Mouse (Mus musculus): ENCODE results near the gene Ccdc190. TPM values are rescaled to one million over a fixed set of nuclear protein-coding genes. Genes with fewer than 3 reads are reported as not detected.

Ccdc190 gene
- polyA plus RNA-seq, 1 experiment from 2014 or later: not detected

DNA sequence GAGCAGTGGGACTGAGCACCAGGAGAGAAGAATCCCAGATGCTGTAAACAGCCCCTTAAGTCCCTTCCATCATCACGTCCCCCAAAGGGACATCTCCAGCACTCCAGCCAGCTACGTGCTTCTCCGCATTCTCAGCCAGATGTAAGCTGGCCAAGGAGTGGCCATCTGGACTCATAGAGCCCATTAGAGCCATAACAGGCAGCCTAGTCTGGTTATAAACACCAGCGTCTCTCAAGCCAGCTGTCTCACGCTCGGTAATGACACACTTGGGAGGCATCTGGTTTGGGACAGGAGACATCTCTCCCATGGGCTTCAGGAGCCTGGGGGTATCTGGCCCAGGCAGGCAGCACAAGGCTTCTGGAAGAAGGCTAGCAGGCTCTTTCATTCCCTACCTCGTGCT, 11.8 kb upstream of the Ccdc190 start:
- 33% methylated on average over 7 of the region's 7 CpGs for WGBS
- Histone ChIP-seq H3K9me3 (no peaks in the 10 kb centered on the region), H3K4me1 (peaks cover 8% of the 10 kb centered on the region; the same call in 1 of the 2 replicates), H3K36me3 (no peaks in the 10 kb centered on the region), H3K4me3 (no peak overlapping the region), H3K27ac (peak overlapping the region; percentile 2; the same call in 1 of the 2 replicates), H3K27me3 (ENCODE audit: insufficient read depth, poor library complexity, severe bottlenecking) (peaks cover 5% of the 10 kb centered on the region)
- peak; percentile 50 for DNase-seq (ENCODE audit: low spot score)

DNA sequence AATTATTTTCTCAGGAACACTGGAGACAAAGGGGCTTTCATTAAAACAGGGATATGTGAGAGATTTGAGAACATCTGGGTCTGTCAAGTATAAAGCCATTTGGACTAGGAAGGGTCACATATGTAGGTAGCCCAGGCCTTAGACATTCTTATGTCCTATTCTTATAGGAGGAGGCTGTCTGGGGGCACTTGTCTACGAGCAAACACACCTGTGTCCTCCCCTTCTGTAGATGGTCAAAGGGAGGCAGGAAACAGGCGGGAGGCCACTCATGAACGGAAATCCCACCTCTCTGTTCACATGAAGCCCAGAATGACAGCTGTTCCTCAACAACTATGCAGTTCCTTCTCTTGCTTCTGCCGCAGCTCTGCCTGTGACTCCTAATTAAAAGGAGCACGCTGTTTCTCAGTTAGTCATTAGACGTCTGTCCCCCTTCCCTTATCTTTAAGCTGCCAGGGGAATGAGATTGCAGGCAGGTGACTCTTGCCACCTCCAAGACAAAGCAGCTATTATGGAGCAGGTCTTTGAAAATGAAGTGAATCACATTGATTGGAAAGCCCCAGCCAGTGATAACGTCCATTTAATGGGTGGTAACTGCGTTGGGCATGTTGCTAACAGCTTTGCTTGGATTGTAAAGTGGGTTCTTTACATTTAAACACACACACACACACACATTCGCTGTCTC, 11.2 kb upstream of the Ccdc190 start:
- H3K27me3 ChIP-seq (ENCODE audit: insufficient read depth, poor library complexity, severe bottlenecking): peaks cover 5% of the 10 kb centered on the region
- no peak overlapping the region for H3K27ac ChIP-seq
- WGBS: 48% methylated on average over 9 of the region's 9 CpGs
- H3K4me3 ChIP-seq: no peak overlapping the region
- H3K9me3 ChIP-seq: no peaks in the 10 kb centered on the region
- no peaks in the 10 kb centered on the region for H3K36me3 ChIP-seq
- H3K4me1 ChIP-seq: peaks cover 8% of the 10 kb centered on the region; the same call in 1 of the 2 replicates
- DNase-seq (ENCODE audit: low spot score): no peak

DNA sequence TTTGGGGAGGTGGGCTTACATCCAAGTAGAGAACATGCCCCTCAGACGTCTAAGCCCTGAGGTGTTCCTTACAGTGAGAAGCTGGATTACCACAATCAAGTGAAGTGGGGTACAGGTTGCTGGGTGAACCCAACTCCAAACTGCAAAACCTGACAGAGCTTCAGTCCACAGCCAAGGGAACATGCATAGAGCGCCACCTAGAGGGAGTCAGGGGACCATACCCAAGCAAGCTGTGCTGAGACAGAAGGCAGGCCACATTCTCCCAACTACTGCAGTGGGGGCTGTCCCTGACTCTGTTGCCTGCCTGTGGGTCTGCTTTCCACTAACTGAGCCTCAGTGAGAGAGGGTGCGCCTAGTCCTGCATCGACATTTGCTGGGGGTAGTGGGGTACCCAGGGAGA, 10.4 kb upstream of the Ccdc190 start:
- Histone ChIP-seq H3K27ac (no peak overlapping the region), H3K4me1 (peaks cover 8% of the 10 kb centered on the region; the same call in 1 of the 2 replicates), H3K36me3 (no peaks in the 10 kb centered on the region), H3K9me3 (no peaks in the 10 kb centered on the region), H3K27me3 (ENCODE audit: insufficient read depth, poor library complexity, severe bottlenecking) (peaks cover 5% of the 10 kb centered on the region), H3K4me3 (no peak overlapping the region)
- 23% methylated on average over 4 of the region's 4 CpGs for WGBS
- DNase-seq (ENCODE audit: low spot score): no peak

DNA sequence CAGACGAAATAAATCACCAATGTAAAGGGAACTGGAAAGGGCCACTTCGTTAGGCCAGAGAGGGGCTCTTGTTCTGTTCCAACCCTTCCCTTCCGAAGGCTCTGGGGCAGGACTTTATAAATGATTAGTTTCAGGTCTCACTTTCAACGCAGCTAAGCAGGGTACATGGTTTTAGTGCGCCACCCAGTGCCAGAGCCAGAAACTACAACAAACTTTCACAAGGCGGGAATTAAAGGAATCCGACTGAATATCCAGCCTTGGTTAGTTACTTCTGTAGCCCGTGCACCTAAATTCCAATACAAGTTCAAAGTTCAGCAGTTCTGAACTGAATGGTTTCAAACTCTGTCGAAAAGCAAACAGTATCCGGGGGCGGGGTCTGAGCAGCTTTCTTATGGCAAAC, 9.2 kb upstream of the Ccdc190 start:
- no peak for DNase-seq (ENCODE audit: low spot score)
- no peak overlapping the region for H3K27ac ChIP-seq
- no peaks in the 10 kb centered on the region for H3K9me3 ChIP-seq
- no peak overlapping the region for H3K4me3 ChIP-seq
- H3K36me3 ChIP-seq: no peaks in the 10 kb centered on the region
- peaks cover 8% of the 10 kb centered on the region; the same call in 1 of the 2 replicates for H3K4me1 ChIP-seq
- H3K27me3 ChIP-seq (ENCODE audit: insufficient read depth, poor library complexity, severe bottlenecking): peaks cover 5% of the 10 kb centered on the region
- 6% methylated on average over 11 of the region's 11 CpGs for WGBS

DNA sequence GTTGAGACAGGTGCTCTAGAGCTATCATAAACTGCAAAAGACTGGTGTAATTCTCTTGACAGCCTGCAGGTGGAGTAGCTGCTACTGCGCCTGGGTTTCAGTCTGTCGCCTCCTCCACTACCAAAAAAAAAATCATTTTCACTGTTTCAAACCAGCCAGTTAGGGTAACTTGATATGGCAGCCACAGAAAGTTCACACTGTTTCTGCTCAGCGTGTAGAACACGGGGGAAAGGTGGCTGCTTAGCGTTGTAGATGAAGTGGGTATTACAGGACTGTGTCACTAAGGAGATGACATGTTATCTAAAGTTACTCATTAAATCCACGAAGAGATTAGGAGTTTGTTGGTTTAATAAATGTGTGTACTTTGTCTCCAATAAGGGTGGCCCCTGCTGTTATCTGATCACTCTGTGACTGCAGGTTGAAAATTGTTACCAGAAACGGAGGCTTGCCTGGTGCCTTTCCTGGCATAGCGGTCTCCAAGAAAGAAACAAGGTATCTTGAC, 6.7 kb upstream of the Ccdc190 start:
- Histone ChIP-seq H3K9me3 (no peaks in the 10 kb centered on the region), H3K4me3 (no peak overlapping the region), H3K4me1 (peaks cover 3% of the 10 kb centered on the region; the same call in 1 of the 2 replicates), H3K27me3 (ENCODE audit: insufficient read depth, poor library complexity, severe bottlenecking) (peaks cover 5% of the 10 kb centered on the region), H3K27ac (no peak overlapping the region), H3K36me3 (no peaks in the 10 kb centered on the region)
- WGBS: 41% methylated on average over 8 of the region's 8 CpGs
- no peak for DNase-seq (ENCODE audit: low spot score)

DNA sequence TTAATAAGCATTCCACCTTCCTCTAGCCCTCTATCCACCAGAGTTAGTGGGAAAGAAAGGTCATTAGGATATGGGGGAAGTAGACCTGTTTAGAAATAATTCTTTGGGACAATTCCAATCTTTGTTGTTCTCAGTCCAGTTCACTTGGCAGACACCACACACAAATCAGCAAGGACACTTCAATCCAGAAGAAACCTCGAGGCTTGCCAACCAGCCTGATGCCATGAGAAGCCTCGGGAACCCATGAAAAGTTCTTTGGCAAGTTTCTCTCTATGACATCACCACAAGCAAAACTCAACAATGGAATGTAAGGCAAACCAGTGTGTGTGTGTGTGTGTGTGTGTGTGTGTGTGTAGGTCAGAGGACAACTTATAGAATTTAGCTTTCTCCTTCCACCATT, 3.9 kb upstream of the Ccdc190 start:
- H3K27ac ChIP-seq: no peak overlapping the region
- no peaks in the 10 kb centered on the region for H3K9me3 ChIP-seq
- H3K4me1 ChIP-seq: peaks cover 5% of the 10 kb centered on the region
- DNase-seq (ENCODE audit: low spot score): no peak
- peaks cover 5% of the 10 kb centered on the region for H3K27me3 ChIP-seq (ENCODE audit: insufficient read depth, poor library complexity, severe bottlenecking)
- no peaks in the 10 kb centered on the region for H3K36me3 ChIP-seq
- 87% methylated on average over 2 of the region's 2 CpGs for WGBS
- no peak overlapping the region for H3K4me3 ChIP-seq

DNA sequence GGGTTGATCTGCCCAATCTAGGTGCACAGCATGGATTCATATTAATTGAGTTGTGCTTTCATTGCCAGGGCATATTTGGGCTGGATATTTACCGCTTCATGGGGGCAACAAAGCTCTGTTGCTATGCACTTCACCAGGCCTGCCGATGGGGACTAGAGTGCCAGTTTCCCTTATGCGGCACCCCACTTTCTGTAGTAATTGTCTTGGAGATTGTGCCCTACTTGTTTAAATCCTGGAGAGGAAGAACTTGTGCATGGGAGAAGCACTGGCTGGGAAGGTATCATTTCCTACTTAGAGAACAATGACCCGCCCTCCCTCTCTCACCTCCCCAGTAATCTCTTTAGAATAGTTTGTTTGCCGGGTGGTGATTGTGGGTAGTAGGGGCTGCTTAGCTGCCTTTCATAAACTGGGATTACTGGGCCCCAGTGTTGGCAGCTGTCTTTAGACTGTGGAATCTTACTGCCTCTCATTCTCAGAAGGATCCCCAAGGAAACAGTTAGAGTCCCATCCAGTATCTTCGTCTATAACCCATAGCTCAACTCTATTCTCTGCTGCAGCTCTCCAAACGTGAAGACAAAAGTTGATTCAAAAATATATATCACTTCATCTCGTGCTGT, 587 bp upstream of the Ccdc190 start:
- Histone ChIP-seq H3K4me3 (no peak overlapping the region), H3K27me3 (ENCODE audit: insufficient read depth, poor library complexity, severe bottlenecking) (no peaks in the 10 kb centered on the region), H3K27ac (no peak overlapping the region), H3K4me1 (peaks cover 5% of the 10 kb centered on the region), H3K9me3 (no peaks in the 10 kb centered on the region), H3K36me3 (no peaks in the 10 kb centered on the region)
- DNase-seq (ENCODE audit: low spot score): no peak
- 65% methylated on average over 8 of the region's 8 CpGs for WGBS

DNA sequence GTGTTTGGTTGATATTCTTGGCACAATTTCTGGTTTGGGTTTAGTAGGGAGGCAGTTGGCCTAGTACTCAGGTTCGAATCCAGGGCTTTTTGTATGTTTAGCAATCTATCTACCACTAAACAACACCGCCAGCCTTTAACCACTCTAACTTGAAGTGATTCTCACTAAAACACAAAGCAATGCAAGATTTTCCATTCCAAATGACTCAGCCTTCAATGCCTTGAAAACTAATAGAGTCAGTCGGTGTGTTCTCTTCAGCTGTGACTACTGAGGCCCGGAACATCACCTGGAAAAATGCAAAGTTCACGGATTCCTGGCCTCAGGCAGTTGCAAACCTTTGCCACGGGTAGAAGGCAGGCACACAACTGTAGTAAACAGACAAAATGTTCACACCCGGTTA, 3.2 kb downstream of the Ccdc190 start:
- Histone ChIP-seq H3K27ac (no peak overlapping the region), H3K9me3 (no peaks in the 10 kb centered on the region), H3K27me3 (ENCODE audit: insufficient read depth, poor library complexity, severe bottlenecking) (no peaks in the 10 kb centered on the region), H3K4me1 (peaks cover 5% of the 10 kb centered on the region), H3K36me3 (no peaks in the 10 kb centered on the region), H3K4me3 (no peak overlapping the region)
- peak; percentile 13 for DNase-seq (ENCODE audit: low spot score)
- WGBS: 82% methylated on average over 7 of the region's 7 CpGs

DNA sequence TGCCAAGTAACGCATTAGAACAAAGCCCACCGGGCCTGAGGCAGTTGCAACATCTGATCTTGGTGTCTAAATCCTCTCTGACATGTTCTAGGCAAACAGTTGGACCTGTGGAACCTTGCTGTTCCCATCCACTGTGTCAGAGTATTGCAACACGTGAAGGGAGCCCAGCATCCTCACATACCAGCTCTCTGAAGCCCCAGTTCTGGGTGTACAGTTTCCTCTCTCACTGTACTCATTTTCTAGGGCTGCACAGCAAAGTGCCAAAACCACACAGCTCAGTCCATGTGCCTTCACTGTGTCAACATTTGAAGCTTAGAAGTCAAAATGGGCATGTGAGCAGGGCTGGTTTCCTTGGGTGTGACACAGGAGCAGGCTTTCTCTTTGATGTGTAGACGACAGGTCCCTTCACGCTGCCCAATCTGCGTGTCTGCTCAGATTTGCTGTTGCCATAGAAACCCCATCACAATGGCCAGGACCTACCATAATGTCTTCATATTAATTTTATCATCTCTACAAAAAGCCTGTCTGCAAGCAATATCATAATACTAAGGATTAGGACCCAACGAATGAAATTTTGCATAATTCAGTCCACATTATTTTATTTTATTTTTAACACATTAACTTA, 3.8 kb downstream of the Ccdc190 start:
- no peaks in the 10 kb centered on the region for H3K9me3 ChIP-seq
- H3K27ac ChIP-seq: no peak overlapping the region
- H3K4me3 ChIP-seq: no peak overlapping the region
- H3K36me3 ChIP-seq: no peaks in the 10 kb centered on the region
- H3K27me3 ChIP-seq (ENCODE audit: insufficient read depth, poor library complexity, severe bottlenecking): no peaks in the 10 kb centered on the region
- peak; percentile 35 for DNase-seq (ENCODE audit: low spot score)
- WGBS: 73% methylated on average over 7 of the region's 7 CpGs
- peaks cover 5% of the 10 kb centered on the region for H3K4me1 ChIP-seq

DNA sequence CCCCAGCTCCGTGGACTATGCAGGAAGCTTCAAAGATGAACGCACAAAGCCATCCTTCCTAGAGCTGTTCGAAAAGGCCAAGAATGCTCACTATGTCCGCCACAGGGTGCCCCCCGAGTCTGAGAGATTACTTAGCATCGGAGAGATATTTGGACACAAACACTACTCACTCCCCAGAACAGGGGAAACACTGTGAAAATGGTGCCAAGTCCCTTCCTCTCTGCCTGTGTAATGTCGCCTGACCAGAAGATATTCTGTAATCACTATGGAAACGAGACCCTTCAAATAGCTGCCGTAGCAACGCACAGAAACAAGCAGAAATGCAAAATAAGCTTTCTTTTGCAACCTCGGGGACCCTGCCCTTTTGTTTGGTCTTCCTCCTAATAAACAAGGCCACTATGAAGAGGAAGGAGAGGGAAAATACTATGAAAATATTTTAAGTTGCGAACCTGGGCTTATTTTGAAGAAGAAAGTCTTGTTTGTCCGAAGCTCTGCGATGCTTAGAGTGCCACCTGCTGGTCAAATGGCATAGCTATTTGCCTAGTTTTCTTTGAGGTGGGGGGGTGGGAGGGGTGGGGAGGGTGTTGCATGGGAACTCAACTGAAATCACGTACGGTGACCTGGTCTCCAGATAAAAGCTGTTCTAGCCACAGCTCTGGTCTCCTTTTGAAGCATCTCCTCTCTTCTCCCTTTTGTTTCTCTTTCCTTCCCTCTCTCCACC, 5.7 kb downstream of the Ccdc190 start:
- Histone ChIP-seq H3K9me3 (no peaks in the 10 kb centered on the region), H3K36me3 (no peaks in the 10 kb centered on the region), H3K27me3 (ENCODE audit: insufficient read depth, poor library complexity, severe bottlenecking) (no peaks in the 10 kb centered on the region), H3K4me3 (no peak overlapping the region), H3K27ac (no peak overlapping the region), H3K4me1 (no peaks in the 10 kb centered on the region)
- DNase-seq (ENCODE audit: low spot score): no peak
- 52% methylated on average over 16 of the region's 16 CpGs for WGBS

DNA sequence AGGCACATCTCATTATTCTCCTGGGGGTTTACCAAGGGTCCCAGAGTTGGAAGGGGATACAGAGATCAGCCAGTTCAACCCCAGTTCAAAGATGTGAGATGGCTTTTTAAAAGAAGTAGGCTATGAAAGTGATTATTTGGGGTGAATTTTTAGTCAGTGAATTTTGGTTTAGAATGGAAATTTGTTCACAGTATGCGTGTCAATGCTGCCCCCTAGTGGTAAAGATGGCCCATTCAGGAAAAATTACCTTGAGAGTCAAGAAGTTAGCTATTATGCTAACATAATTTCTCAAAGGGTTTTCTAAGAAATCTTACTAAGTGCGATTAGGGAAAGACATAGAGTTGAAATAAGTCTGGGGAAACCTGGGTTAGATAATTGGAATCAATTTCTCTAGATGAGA, 10.9 kb downstream of the Ccdc190 start:
- Histone ChIP-seq H3K4me1 (no peaks in the 10 kb centered on the region), H3K27ac (no peak overlapping the region), H3K36me3 (no peaks in the 10 kb centered on the region), H3K4me3 (no peak overlapping the region), H3K9me3 (no peaks in the 10 kb centered on the region), H3K27me3 (ENCODE audit: insufficient read depth, poor library complexity, severe bottlenecking) (no peaks in the 10 kb centered on the region)
- WGBS: 8% methylated on average over 2 of the region's 2 CpGs
- peak; percentile 53 for DNase-seq (ENCODE audit: low spot score)

DNA sequence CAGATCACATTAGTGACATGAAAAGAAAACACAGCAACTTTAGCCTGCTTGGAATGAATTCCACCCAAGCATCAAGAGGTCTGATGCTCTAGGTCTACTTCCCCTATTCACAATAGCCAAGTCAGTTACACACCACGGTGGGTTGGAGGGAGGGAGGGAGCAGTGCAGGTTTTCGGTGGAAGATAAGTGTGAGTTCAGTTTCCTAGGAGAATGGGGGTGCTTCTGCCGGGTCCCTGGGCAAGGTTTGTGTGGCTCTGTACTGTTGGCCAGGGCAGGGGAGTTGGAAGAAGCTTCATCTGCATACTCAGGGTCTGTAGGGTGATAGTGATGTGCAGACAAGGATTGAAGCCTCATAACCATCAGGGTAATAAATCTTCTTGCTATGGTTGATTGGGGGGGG, 17.6 kb downstream of the Ccdc190 start:
- 65% methylated on average over 3 of the region's 3 CpGs for WGBS
- DNase-seq (ENCODE audit: low spot score): peak; percentile 62

More for the DNA sequence above, 17.6 kb downstream of the Ccdc190 start:
- H3K27ac ChIP-seq: no peak overlapping the region
- H3K4me3 ChIP-seq: no peak overlapping the region
- H3K36me3 ChIP-seq: peaks cover 5% of the 10 kb centered on the region
- no peaks in the 10 kb centered on the region for H3K9me3 ChIP-seq
- 0 out of 2 replicates have a peak, but pooled peaks cover 2% of the 10 kb centered on the region for H3K4me1 ChIP-seq
- no peaks in the 10 kb centered on the region for H3K27me3 ChIP-seq (ENCODE audit: insufficient read depth, poor library complexity, severe bottlenecking)
